Mouse (Mus musculus): ENCODE data around the gene Ybx1.

- TF ChIP-seq POLR2A (IDR thresholded peaks at IDR 0.05; ENCODE audit: insufficient read length, low read depth) (peak; percentile 42), CEBPB (IDR thresholded peaks at IDR 0.05; ENCODE audit: insufficient read depth, poor library complexity, severe bottlenecking) (no peak), MAX (IDR thresholded peaks at IDR 0.05; ENCODE audit: low read depth) (no peak)
Observed at GRCm38 (mm10) chr4:119293574-119294258, 688 bp downstream of the Ybx1 start.
